Mouse (Mus musculus): ENCODE measurements around the gene Setd2.
A peak's percentile ranks its signal among the peaks of the same experiment; 100 is the strongest.

Setd2 gene

GRCm38 (mm10) chr9:110654726-110655650 lies 122.6 kb downstream of the Setd2 start:
- DNase-seq, result no peak

- DNase-seq, result no peak
These were observed 123.2 kb downstream of the Setd2 start for GRCm38 (mm10) chr9:110655651-110656007.

- DNase-seq, result peak; percentile 97
These were observed 124.1 kb downstream of the Setd2 start, which contains the start of gene Ccdc12 for GRCm38 (mm10) chr9:110656249-110657221. Gene Ccdc12, plus strand, starts transcription at chr9:110656503.

DNA sequence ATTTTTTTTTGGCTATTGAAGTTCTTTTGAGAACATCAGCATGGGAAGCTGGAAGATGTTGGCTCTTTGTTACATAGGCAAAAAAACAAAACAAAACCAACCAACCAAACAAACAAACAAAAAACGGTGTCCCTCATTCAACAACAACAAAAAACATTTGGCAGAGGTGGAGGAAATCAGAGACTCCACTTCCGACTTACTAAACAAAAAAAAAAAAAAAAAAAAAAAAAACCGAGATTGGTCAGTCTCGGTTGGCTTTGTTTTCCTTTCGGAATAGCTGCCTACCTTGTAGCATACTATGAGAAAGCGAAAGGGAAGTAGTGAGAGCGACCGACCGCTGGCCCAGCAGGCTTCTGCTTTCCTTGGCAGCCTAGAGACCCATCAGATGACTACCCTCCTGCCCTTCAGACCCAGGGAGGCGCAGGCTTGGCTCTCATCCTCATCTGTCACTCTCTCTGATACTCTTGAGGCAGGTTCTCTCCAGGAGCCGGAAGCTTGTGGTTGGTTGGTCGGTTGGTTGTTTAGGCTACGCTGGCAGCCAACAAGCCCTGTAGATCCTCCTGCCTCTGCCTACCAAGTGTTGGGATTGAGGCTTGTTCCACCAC lies 125.2 kb downstream of the Setd2 start:
- peak; percentile 76 for DNase-seq

DNA sequence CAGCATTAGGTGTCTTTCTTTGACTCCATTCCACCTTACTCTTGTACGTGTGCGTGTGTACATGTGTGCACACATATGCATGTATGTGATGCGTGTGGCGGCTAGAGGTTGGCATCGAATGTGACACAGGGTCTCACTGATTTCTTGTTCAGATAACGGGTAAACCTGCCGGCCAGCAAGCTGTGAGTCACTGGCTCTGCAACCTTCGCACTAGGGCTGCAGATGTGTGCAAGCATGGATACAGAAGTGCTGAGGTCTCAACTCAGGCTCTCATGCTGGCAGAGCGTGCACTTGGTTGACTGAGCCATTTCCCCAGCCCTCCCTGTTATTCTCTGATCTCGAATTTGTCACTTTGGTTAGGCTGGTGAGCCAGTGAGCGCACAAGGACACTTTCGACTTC lies 127.1 kb downstream of the Setd2 start:
- no peak for DNase-seq

DNA sequence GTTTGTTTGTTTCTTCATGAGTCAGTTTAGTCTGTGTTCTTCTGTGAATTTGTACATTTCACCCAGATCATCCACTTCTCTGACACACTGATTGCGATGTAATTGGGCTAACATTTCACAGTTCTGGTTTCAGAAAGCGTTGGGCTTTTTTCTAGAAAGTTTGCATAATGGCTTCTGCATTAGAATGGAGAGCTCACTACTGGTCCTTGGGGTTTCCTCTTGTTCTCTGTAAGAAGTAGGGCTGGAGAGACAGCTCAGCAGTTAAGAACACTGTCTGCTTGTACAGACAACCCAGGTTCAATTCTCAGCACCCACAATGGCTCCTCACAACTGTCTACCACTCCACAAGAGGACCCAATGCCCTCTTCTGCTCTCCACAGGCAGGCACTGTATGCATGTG lies 127.8 kb downstream of the Setd2 start:
- DNase-seq, result no peak

GRCm38 (mm10) chr9:110660856-110661612 lies 128.6 kb downstream of the Setd2 start:
- DNase-seq, result no peak

DNA sequence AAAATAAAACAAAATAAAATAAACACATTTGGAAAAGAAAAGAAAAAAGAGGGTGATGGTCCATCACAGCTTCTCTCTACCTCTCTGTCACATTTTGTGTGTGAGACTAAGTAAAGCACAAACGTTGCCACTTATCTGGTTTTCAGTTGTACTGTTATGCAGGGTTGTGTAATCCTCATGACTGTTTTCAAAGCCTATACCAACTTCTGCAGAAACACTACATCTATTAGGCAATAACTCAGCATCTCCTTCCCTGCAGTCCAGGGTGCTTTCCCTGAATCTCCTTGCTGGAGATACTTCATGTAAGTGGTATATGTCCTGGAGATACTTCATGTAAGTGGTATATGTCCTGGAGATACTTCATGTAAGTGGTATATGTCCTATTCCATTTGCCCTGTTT lies 130.4 kb downstream of the Setd2 start:
- DNase-seq, result no peak

DNA sequence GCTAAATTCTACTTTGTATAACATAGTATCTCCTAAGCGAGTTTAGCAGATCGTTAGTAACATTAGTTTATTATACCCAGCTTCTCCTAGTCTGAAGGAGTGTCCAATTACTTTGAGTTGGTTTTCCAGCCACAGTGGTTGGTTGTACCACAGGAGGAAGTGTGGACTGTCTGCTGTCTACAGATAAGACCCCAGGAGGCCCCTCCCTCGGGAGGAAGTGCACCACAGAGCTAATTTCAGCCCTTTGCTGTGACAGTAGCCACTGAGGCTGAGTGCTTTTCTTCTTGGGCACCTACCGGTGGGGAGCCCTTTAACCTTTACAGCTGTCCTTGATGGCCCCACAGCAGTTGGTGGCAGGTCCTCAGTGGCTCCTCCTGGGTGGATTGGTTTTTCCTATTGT lies 133.5 kb downstream of the Setd2 start:
- DNase-seq, result peak; percentile 53

- no peak for DNase-seq
These were observed 134.0 kb downstream of the Setd2 start for GRCm38 (mm10) chr9:110666374-110666773.

DNA sequence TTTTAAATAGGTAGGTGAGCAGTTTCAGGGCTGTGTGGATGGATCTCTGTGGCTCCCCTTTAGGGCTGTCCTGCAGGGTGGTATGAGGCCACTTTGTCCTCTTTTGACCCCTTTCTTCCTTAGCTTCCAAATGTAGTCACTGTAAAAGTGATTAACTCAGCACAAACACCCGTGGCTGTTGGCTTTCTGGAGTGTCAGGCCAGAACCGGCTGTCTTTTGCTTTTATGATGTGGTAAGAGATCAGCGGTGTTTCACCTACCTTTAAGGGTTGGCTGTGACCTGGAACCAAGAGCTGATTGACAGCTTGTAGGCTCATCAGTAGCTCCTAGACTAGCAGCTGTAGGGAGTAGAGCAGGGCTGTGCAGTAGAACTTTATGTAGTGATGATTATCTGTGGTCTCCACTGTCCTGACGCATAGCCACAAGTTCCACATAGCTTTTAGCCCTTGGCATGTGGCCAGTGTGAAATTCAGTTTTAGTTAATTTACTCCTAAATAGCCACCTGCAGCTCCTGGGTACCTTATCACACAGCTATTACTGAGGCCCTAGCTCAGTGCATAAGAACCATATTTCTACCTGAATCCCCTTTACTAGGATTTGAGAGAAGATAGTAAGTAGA lies 134.9 kb downstream of the Setd2 start:
- DNase-seq, result no peak

All from kidney, postnatal 14 days (tissue).